Mouse (Mus musculus) stomach, embryonic 16.5 days (tissue): ENCODE measurements around the gene Kalrn. TPM values are rescaled to one million over a fixed set of nuclear protein-coding genes. Genes with fewer than 3 reads are reported as not detected.
"Not testable (repeated sequence)": the region's sequence is repeated elsewhere in the genome, so short reads cannot be mapped to it uniquely, and the experiment has no call there.

ENCODE experiments used
- ATAC-seq: fragments of 200-750 bp; cut with Nextera tagmentation; 2 replicates; pipeline ENCODE4 v1.8.0; 2017; ENCODE audit warnings: moderate number of reproducible peaks, moderate TSS enrichment; ENCODE audit not compliant: insufficient read depth, low FRiP score
- H3K27ac ChIP-seq: fragments of 300-500 bp; sonication (generic); 2 replicates; pipeline ENCODE4 v1.5.1; 2014; ENCODE audit warnings: low read length
- H3K27me3 ChIP-seq: fragments of 300-500 bp; sonication (generic); 2 replicates; pipeline ENCODE4 v1.6.1; 2014; ENCODE audit warnings: low read length, control low read depth, mixed read lengths; ENCODE audit not compliant: control insufficient read depth, insufficient read depth
- H3K36me3 ChIP-seq: fragments of 300-500 bp; sonication (generic); 2 replicates; pipeline ENCODE4 v1.6.1; 2014; ENCODE audit warnings: low read length; ENCODE audit not compliant: control insufficient read depth, insufficient read depth
- H3K4me1 ChIP-seq: fragments of 300-500 bp; sonication (generic); 2 replicates; pipeline ENCODE4 v1.6.1; 2014; ENCODE audit warnings: low read length, control low read depth, mixed read lengths; ENCODE audit not compliant: control insufficient read depth, insufficient read depth
- H3K4me2 ChIP-seq: fragments of 300-500 bp; sonication (generic); 2 replicates; pipeline ENCODE4 v1.6.1; 2014; ENCODE audit warnings: low read depth, low read length, mixed read lengths
- H3K4me3 ChIP-seq: fragments of 300-500 bp; sonication (generic); replicated peaks from 2 replicates; pipeline ENCODE4 v1.5.1; 2014; ENCODE audit warnings: mild to moderate bottlenecking, low read length
- H3K9ac ChIP-seq: fragments of 300-500 bp; sonication (generic); 2 replicates; pipeline ENCODE4 v1.6.1; 2014; ENCODE audit warnings: low read length
- H3K9me3 ChIP-seq: fragments of 300-500 bp; sonication (generic); replicated peaks from 2 replicates; pipeline ENCODE4 v1.6.1; 2016; ENCODE audit warnings: low read length, control low read depth; ENCODE audit not compliant: control insufficient read depth
- WGBS: fragments of 180-500 bp; shearing (Covaris S2); extraction: QIAGEN DNeasy Blood & Tissue Kit; methylation state at CpG from one replicate; pipeline ENCODE4 v1.1.7; 2014; 5-methylcytosine and 5-hydroxymethylcytosine counted together
- polyA plus RNA-seq: library from polyadenylated mRNA; unstranded; fragments of >200 nt; fragmentation: Nextera tagmentation; extraction: Ambion mirVana; gene quantifications from 2 replicates; pipeline ENCODE4 v1.2.1, GENCODE M21; 2015

Kalrn gene
- polyA plus RNA-seq, 1 experiment from 2014 or later = 22.7 TPM

- 70% methylated on average over 10 of the region's 10 CpGs for WGBS
- Histone ChIP-seq H3K36me3 (no peaks in the 10 kb centered on the region), H3K27ac (no peak overlapping the region), H3K27me3 (no peaks in the 10 kb centered on the region), H3K9ac (no peak overlapping the region), H3K9me3 (no peaks in the 10 kb centered on the region), H3K4me2 (no peak overlapping the region), H3K4me3 (no peak overlapping the region), H3K4me1 (peaks cover 50% of the 10 kb centered on the region)
- ATAC-seq = no peak
Measured at GRCm38 (mm10) chr16:34084135-34084920, 489.0 kb downstream of the Kalrn start.

DNA sequence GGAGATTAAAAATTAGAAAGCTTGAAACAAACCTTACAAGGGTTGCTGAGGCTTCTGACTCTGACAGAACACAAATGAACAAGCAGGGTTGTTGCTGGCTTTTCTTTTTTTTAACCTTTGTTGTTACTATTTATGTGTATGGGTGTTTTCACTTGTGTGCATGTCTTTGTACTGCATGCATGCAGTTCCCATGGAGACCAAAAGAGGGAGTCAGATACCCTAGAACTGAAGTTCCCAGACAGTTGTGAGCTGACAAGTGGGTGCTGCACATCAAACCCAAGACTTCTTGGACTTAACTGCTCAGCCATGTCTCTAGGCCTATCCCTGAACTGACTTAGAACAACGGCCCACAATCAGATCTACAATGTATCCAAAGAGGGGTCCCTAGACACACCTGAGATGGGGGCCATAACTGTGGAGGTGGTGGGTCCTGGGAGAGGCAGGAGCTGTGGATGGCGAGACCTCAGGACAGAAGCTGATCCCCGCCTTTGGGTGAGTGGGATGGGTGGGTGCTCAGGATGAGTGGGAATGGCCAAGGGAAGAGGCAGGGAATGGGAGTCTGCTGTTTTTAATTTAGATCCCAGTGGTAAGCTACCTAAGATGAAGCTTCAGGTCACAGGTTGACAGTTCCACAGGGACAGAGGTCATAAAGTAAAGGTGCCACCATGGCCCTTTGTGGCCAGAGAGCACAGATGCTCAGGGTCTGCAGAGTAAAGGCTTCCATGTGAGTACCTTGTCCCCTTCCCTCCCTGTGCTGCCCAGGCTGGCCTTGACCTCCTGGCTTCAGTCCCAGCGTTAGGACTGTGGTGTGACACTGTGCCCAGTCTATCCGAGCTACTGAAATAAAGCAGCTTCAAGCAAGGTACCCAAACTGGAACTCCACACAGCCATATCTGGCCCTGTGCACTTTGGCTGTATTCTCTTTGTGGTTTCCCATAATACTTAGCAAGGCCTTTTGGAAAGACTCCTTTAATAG, 490.6 kb downstream of the Kalrn start:
- Histone ChIP-seq H3K4me2 (peak overlapping the region; percentile 20; the same call in 1 of the 2 replicates), H3K4me3 (no peak overlapping the region), H3K27ac (peak overlapping the region; percentile 93), H3K27me3 (no peaks in the 10 kb centered on the region), H3K9me3 (no peaks in the 10 kb centered on the region), H3K36me3 (no peaks in the 10 kb centered on the region), H3K9ac (no peak overlapping the region), H3K4me1 (peaks cover 50% of the 10 kb centered on the region)
- WGBS = 92% methylated on average over 5 of the region's 5 CpGs
- no peak for ATAC-seq

DNA sequence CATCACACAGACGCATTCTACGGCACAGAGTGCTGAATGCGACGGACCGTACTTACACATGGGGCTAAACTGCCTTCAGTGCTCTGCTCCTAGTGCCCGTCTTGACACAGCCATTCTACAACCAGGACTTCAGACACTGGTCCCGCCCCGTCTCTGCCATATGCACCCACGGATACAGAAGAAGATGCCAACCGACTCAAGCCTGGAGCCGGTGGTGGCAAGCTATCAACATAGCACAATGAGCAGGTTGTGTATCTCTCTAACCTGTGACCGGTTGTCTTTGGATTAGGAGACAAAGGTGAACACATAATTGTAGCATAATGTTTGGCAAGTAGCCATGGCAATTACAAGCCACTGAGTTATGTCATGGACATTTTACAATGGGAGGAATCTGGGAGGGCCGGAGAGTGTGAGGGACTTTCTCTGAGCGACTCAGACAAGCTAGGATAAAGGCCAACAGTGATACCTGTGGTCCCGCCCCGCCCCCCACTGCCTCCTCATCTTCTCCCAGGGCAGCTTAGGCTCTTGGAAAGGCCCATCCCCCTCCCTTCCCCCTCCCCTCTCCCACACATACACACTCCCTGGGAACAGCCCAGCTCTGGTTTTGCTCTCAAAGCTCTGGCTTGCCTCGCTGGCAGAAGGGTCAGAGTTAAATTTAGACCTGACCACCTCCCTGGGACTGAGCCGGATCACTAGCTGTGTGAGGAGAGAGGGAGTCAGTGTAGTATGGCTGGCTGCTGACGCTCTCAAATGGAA, 491.5 kb downstream of the Kalrn start:
- ATAC-seq = peak; percentile 87

GRCm38 (mm10) chr16:34081314-34081682, 492.0 kb downstream of the Kalrn start:
- not testable (repeated sequence) for H3K9ac ChIP-seq, H3K36me3 ChIP-seq, H3K4me3 ChIP-seq, H3K27me3 ChIP-seq, H3K9me3 ChIP-seq
- ATAC-seq = peak; percentile 69
- 0 out of 2 replicates have a peak overlapping the region, but pooled peaks have one; percentile 20 for H3K4me2 ChIP-seq
- peak overlapping the region; percentile 93 for H3K27ac ChIP-seq
- peaks cover 47% of the 10 kb centered on the region for H3K4me1 ChIP-seq

More for the DNA sequence above, 491.5 kb downstream of the Kalrn start:
- H3K36me3 ChIP-seq = no peaks in the 10 kb centered on the region
- no peaks in the 10 kb centered on the region for H3K9me3 ChIP-seq
- peak overlapping the region; percentile 20 for H3K4me2 ChIP-seq
- H3K4me3 ChIP-seq = no peak overlapping the region
- peaks cover 48% of the 10 kb centered on the region for H3K4me1 ChIP-seq
- H3K27ac ChIP-seq = peak overlapping the region; percentile 93
- no peaks in the 10 kb centered on the region for H3K27me3 ChIP-seq
- no peak overlapping the region for H3K9ac ChIP-seq
- WGBS = 40% methylated on average over 19 of the region's 19 CpGs

DNA sequence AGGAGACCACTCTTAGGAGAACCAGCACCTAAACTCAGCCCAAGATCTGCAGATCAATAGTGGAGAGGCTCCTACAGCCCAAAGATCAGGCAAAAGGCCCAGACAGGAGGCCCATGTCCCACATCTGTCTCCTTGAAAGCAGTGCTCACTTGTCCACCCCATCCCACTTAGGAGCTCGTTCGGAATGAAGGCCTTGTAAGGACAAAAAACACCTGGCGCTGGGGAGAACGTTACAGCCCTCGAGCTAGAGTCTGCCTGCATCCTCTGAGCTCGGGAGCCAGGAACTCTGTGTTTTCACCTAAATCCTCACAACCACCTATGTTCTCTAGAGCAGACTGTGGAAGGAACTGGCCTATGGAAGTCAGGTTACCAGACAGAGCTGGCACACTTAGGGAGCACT, 492.5 kb downstream of the Kalrn start:
- Histone ChIP-seq H3K9me3 (no peaks in the 10 kb centered on the region), H3K36me3 (no peaks in the 10 kb centered on the region), H3K4me2 (no peak overlapping the region), H3K27me3 (no peaks in the 10 kb centered on the region), H3K27ac (peak overlapping the region; percentile 93), H3K4me3 (no peak overlapping the region), H3K4me1 (peaks cover 46% of the 10 kb centered on the region), H3K9ac (no peak overlapping the region)
- 27% methylated on average over 6 of the region's 6 CpGs for WGBS
- ATAC-seq = peak; percentile 75

GRCm38 (mm10) chr16:34079511-34079910, 493.8 kb downstream of the Kalrn start:
- Histone ChIP-seq H3K9me3 (no peaks in the 10 kb centered on the region), H3K4me3 (no peak overlapping the region), H3K9ac (no peak overlapping the region), H3K36me3 (no peaks in the 10 kb centered on the region), H3K27ac (no peak overlapping the region; the same call in 1 of the 2 replicates), H3K4me1 (peaks cover 41% of the 10 kb centered on the region), H3K4me2 (no peak overlapping the region), H3K27me3 (no peaks in the 10 kb centered on the region)
- WGBS = 52% methylated on average over 4 of the region's 4 CpGs
- no peak for ATAC-seq

DNA sequence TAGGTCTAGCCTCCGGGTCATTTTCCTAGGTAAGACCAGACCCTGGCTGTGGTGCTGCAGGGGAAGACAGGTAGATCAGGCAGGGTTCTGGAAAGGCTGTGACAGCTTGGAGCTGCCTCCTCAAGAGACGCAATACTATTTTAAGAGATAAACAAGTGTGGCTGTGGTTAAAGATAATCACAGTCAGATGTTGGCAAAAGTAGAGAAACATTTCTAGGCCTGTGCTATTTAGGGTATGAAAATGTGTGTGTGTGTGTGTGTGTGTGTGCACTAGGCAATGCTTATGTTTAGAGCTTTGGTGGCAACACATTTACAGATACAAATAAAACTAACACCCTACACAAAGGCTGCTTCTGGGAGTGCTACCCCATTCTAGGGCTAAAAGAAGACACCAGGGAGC, 494.6 kb downstream of the Kalrn start:
- Histone ChIP-seq H3K36me3 (no peaks in the 10 kb centered on the region), H3K4me1 (peaks cover 33% of the 10 kb centered on the region), H3K9ac (no peak overlapping the region), H3K9me3 (no peaks in the 10 kb centered on the region), H3K4me3 (no peak overlapping the region), H3K4me2 (no peak overlapping the region), H3K27ac (0 out of 2 replicates have a peak overlapping the region, but pooled peaks have one; percentile 11), H3K27me3 (no peaks in the 10 kb centered on the region)
- WGBS = 61% methylated on average over 2 of the region's 2 CpGs
- ATAC-seq = no peak

GRCm38 (mm10) chr16:34076101-34076500, 497.2 kb downstream of the Kalrn start:
- Histone ChIP-seq H3K9ac (no peak overlapping the region), H3K4me3 (no peak overlapping the region), H3K27me3 (no peaks in the 10 kb centered on the region), H3K9me3 (no peaks in the 10 kb centered on the region), H3K4me1 (peaks cover 20% of the 10 kb centered on the region), H3K36me3 (no peaks in the 10 kb centered on the region), H3K4me2 (no peak overlapping the region), H3K27ac (no peak overlapping the region)
- no peak for ATAC-seq
- WGBS = 73% methylated on average over 3 of the region's 3 CpGs
